Mouse (Mus musculus): ENCODE measurements around the gene Kif20b. TPM values are rescaled to one million over a fixed set of nuclear protein-coding genes. Genes with fewer than 3 reads are reported as not detected.

Kif20b gene
- 9.4 and 10.4 TPM in 2 replicates for polyA plus RNA-seq (2014; fragmentation: Nextera tagmentation; extraction: Ambion mirVana)

DNA sequence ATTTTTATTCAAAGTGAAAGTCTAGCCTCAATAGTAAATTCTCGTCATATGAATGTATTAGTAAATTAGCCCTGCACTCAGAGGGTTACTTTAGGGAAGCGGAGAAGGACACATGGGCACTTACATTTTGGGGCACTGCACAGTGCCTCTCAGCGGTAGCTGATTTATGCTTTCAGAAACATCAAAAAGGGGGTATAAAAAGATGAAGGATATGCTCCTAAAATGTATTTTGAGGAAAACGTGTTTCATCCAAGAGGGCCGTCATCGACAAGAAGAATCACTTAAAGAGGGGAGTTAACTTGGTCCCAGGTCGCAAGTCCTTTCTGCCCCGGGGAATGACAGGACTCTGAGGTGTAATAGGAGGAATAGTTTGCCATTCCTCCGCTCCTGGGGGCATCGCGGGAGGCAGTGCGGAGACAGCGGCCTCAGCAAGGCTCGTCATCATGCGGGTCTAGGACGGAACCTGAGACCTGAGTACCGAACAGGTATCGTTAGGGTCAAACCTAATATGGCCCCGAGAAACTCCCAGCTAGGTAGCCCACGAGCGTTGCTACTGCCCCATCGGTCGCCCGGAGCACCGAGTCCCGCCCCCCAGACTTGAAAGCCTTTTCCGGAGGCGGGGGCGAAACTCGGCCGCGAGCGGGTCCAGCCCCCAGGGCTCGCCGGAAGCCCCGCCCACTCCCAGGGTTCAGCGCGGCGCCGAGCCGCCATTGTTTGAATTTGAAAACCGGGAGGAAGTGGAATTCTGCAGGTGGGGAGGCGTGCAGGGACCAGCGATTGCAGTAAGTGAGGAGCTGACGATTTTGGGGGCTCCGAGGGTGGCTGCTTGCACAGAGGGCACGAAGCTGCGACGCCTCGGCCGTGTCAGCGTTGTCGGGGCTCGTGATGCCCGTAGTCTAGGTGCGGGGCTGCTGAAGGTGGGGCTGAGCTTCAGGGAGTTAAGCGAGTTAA, at the start of gene Kif20b:
Gene Kif20b, plus strand, starts transcription at position 710 of the 951 bp plus-strand sequence.
- H3K9me3 ChIP-seq (ENCODE audit: control insufficient read depth, low read length), result no peaks in the 10 kb centered on the region
- peak within 1 kb of the TSS; percentile 62 for H3K4me3 ChIP-seq (replicated peaks; ENCODE audit: low read length)
- H3K4me2 ChIP-seq (replicated peaks), result peak within 1 kb of the TSS; percentile 72
- H3K27me3 ChIP-seq (ENCODE audit: control insufficient read depth, insufficient read depth, low read length), result no peaks in the 10 kb centered on the region
- no peaks in the 10 kb centered on the region for H3K36me3 ChIP-seq (replicated peaks; ENCODE audit: control insufficient read depth, insufficient read depth)
- ATAC-seq (ENCODE audit: low FRiP score) (peak; percentile 96), DNase-seq (ENCODE audit: low spot score) (peak; percentile 91)
- WGBS, result under 1% methylated on average over 56 of the region's 57 CpGs
- H3K4me1 ChIP-seq (replicated peaks; ENCODE audit: control insufficient read depth, insufficient read depth, low read length), result no peaks in the 10 kb centered on the region; the same call in 1 of the 2 replicates
- H3K27ac ChIP-seq, result peak within 1 kb of the TSS; percentile 78
- H3K9ac ChIP-seq, result peak within 1 kb of the TSS; percentile 68

DNA sequence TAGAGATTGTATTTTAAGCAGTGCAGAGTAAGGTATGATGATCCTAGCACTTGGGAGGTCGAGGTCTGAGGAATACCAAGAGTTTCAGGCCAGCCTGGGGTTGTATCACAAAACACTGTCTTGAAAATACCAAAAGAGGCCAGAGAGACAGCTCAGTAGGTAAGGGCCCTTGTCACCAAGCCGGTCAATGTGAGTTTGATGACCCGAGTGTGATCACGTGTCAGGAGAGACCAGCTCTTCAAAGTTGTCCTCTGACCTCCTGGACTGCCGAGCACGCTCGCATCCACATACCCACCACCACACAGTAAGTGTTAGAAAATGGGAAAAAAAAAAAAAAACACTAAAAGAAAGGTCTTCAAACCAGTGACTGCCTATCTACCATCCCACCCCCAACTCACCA, 45.5 kb upstream of the Kif20b start:
- no peaks in the 10 kb centered on the region for H3K27me3 ChIP-seq (ENCODE audit: control insufficient read depth, insufficient read depth, low read length)
- 0 out of 2 replicates have a peak overlapping the region, but pooled peaks have one; percentile 97 for H3K4me3 ChIP-seq (replicated peaks; ENCODE audit: low read length)
- no peak overlapping the region for H3K27ac ChIP-seq
- no peak for ATAC-seq (ENCODE audit: low FRiP score)
- H3K9me3 ChIP-seq (ENCODE audit: control insufficient read depth, low read length), result no peaks in the 10 kb centered on the region
- 76% methylated on average over 7 of the region's 7 CpGs for WGBS
- H3K9ac ChIP-seq, result no peak overlapping the region
- H3K36me3 ChIP-seq (replicated peaks; ENCODE audit: control insufficient read depth, insufficient read depth), result no peaks in the 10 kb centered on the region
- H3K4me1 ChIP-seq (replicated peaks; ENCODE audit: control insufficient read depth, insufficient read depth, low read length), result peaks cover 9% of the 10 kb centered on the region
- H3K4me2 ChIP-seq (replicated peaks), result peak overlapping the region; percentile 85; the same call in 1 of the 2 replicates
- no peak for DNase-seq (ENCODE audit: low spot score)

DNA sequence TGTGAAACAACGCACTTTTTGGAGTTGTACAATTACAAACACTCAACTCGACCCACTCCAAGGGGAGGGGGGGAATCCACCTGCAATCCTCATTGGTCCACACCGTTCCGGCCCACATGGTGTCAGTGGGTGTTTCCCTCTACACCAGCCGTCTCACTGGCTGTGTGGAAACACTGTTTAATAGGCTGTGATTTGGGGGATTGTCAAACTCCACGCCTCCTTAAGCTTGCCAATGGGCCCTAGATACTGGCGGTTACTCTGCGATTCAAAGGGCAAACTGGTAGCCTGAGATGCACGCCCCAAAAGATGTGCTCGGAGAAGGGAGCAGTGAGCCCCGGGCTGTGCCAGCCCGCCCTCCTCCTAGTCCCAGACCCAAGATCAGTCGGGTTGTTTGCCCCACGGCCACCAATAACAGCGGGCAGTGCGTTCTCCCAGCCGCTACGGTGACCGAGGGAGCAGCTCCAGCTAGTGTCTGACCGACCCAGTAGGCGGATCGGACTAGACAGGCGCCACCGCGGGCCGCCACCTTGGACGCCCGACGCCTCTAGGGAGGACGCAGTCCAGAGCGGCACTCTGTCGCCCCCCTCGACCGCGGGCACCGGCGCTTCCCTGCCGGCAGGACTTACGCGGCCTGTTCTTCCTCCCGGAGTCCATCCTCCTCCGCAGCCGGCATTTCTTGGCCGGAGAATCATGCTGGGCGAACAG, 44.1 kb upstream of the Kif20b start:
- Histone ChIP-seq H3K9me3 (ENCODE audit: control insufficient read depth, low read length) (no peaks in the 10 kb centered on the region), H3K27ac (peak overlapping the region; percentile 97), H3K27me3 (ENCODE audit: control insufficient read depth, insufficient read depth, low read length) (no peaks in the 10 kb centered on the region), H3K4me3 (replicated peaks; ENCODE audit: low read length) (peak overlapping the region; percentile 97), H3K4me2 (replicated peaks) (peak overlapping the region; percentile 85), H3K36me3 (replicated peaks; ENCODE audit: control insufficient read depth, insufficient read depth) (no peaks in the 10 kb centered on the region), H3K4me1 (replicated peaks; ENCODE audit: control insufficient read depth, insufficient read depth, low read length) (peaks cover 9% of the 10 kb centered on the region), H3K9ac (peak overlapping the region; percentile 97)
- WGBS, result under 1% methylated on average over 45 of the region's 45 CpGs
- DNase-seq (ENCODE audit: low spot score), result peak; percentile 85
- peak; percentile 96 for ATAC-seq (ENCODE audit: low FRiP score)

DNA sequence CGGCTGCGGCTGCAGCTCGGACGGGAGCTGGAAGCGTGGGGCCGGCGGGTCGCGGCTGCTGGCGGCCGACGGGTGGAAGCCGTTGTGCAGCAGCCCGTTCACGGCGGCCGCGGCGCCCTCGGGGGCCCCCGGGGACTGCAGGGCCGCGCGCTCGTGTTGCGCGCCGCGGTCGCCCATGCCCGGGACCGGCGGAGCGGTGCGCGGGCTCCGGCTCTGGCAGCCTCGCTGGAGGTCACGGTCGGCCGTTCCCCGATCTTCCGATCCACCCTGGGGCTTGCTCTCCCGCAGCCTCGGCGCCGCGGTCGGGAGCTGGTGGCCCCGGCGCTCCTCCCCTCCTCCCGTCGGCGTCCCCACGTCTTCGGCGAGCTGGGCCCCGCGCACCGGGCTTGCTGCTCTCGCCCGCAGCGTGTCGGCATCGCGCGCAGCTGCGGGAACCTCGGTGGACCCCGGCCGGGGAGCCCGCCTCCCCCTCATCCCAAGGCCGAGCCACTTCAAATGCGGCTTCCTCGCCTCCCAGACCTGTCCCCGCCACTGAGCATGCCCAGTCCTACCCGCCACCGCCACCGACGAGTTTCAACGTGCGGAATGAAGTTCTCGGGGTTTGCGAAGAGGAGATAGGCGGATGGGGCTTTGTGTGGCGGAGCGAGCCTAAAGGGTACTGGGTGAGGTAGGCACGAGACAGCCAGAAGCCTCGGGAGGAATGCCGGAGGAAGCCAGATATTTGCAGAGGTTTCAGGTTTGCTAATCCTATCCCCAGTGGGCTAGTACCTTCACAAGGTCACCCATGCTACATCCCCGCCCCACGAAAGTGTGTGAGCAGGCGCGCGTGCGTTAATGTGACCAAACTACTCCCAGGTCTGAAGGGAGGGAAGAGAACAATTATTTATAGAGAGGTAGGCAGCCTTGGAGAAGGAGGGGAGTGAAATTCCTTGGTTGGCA, 43.3 kb upstream of the Kif20b start, which contains the start of gene Pank1:
Gene Pank1, minus strand, starts transcription at position 853 of the 939 bp plus-strand sequence.
- H3K36me3 ChIP-seq (replicated peaks; ENCODE audit: control insufficient read depth, insufficient read depth), result no peaks in the 10 kb centered on the region
- DNase-seq (ENCODE audit: low spot score), result peak; percentile 75
- H3K9ac ChIP-seq, result peak within 1 kb of the TSS; percentile 97
- H3K27ac ChIP-seq, result peak within 1 kb of the TSS; percentile 97
- H3K9me3 ChIP-seq (ENCODE audit: control insufficient read depth, low read length), result no peaks in the 10 kb centered on the region
- no peaks in the 10 kb centered on the region for H3K27me3 ChIP-seq (ENCODE audit: control insufficient read depth, insufficient read depth, low read length)
- peaks cover 9% of the 10 kb centered on the region for H3K4me1 ChIP-seq (replicated peaks; ENCODE audit: control insufficient read depth, insufficient read depth, low read length)
- WGBS, result under 1% methylated on average over 95 of the region's 96 CpGs
- peak; percentile 82 for ATAC-seq (ENCODE audit: low FRiP score)
- peak within 1 kb of the TSS; percentile 85 for H3K4me2 ChIP-seq (replicated peaks)
- H3K4me3 ChIP-seq (replicated peaks; ENCODE audit: low read length), result peak within 1 kb of the TSS; percentile 97

DNA sequence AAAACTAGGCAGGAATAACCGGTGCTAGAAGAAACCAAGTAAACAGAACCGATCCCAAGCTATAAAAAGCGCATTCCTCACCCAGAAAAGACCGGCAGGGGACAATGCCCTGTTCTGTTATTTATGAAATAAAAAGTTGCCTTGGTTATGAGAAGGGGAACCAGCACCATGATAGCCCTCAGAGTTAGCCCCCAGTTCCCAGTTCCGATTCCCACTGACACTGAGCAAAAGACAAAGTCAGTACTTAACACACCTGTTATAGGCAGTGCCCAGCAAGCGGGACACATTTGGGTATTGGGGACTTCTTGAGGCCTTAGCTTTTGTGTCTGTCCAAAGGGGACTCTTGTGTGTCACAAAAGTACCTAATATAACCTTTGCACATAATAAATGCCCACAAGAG, 42.5 kb upstream of the Kif20b start:
- H3K9me3 ChIP-seq (ENCODE audit: control insufficient read depth, low read length), result no peaks in the 10 kb centered on the region
- peaks cover 9% of the 10 kb centered on the region for H3K4me1 ChIP-seq (replicated peaks; ENCODE audit: control insufficient read depth, insufficient read depth, low read length)
- peak overlapping the region; percentile 97 for H3K27ac ChIP-seq
- H3K4me3 ChIP-seq (replicated peaks; ENCODE audit: low read length), result peak overlapping the region; percentile 97
- 19% methylated on average over 6 of the region's 6 CpGs for WGBS
- H3K27me3 ChIP-seq (ENCODE audit: control insufficient read depth, insufficient read depth, low read length), result no peaks in the 10 kb centered on the region
- H3K4me2 ChIP-seq (replicated peaks), result peak overlapping the region; percentile 85
- H3K9ac ChIP-seq, result peak overlapping the region; percentile 97
- no peaks in the 10 kb centered on the region for H3K36me3 ChIP-seq (replicated peaks; ENCODE audit: control insufficient read depth, insufficient read depth)
- no peak for ATAC-seq (ENCODE audit: low FRiP score)
- DNase-seq (ENCODE audit: low spot score), result no peak

DNA sequence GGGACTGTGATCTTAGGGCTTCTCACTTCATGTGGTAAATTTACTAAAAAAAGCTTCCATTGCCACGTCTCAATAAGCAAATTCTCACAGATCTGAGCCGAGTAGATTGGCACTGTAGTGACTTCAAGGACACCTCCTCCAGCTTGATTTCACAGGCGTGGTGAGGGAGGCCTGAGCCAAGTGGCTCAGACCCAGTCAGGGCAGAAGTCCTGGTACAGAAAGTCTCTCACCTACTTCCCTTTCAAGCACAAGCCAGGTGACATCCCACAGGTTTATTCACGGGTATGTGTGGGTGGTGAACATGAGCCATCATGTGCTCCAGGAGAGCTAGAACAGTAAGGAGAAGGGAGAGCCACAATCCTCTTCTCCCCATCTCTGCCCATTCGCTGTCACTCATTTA, 41.0 kb upstream of the Kif20b start:
- no peak overlapping the region for H3K27ac ChIP-seq
- WGBS, result 83% methylated on average over 5 of the region's 5 CpGs
- peaks cover 9% of the 10 kb centered on the region for H3K4me1 ChIP-seq (replicated peaks; ENCODE audit: control insufficient read depth, insufficient read depth, low read length)
- H3K4me3 ChIP-seq (replicated peaks; ENCODE audit: low read length), result no peak overlapping the region
- no peaks in the 10 kb centered on the region for H3K9me3 ChIP-seq (ENCODE audit: control insufficient read depth, low read length)
- no peaks in the 10 kb centered on the region for H3K27me3 ChIP-seq (ENCODE audit: control insufficient read depth, insufficient read depth, low read length)
- no peak overlapping the region for H3K4me2 ChIP-seq (replicated peaks)
- no peaks in the 10 kb centered on the region for H3K36me3 ChIP-seq (replicated peaks; ENCODE audit: control insufficient read depth, insufficient read depth)
- ATAC-seq (ENCODE audit: low FRiP score), result no peak
- H3K9ac ChIP-seq, result no peak overlapping the region
- DNase-seq (ENCODE audit: low spot score), result no peak

DNA sequence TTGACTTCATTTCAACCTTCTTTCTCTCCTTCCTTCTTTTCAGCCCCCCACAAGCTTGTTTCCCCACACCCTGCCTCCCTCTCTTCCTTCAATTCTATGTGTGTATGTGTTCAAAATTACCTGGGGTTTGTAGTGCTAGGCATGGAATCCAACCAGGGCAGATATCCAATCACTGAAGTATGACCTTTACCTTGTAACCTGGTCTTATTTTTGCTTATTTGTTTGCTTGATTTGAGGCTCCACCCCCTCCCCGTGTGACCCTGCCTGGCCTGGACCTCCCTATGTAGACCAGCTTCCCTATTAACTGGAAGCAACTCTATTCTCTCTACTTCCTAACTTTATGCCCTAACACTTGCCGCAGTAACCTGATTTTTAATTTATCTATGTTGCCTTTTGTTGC, 39.7 kb upstream of the Kif20b start:
- Histone ChIP-seq H3K36me3 (replicated peaks; ENCODE audit: control insufficient read depth, insufficient read depth) (no peaks in the 10 kb centered on the region), H3K27me3 (ENCODE audit: control insufficient read depth, insufficient read depth, low read length) (no peaks in the 10 kb centered on the region), H3K27ac (no peak overlapping the region), H3K9ac (no peak overlapping the region), H3K4me2 (replicated peaks) (no peak overlapping the region), H3K4me3 (replicated peaks; ENCODE audit: low read length) (no peak overlapping the region), H3K9me3 (ENCODE audit: control insufficient read depth, low read length) (no peaks in the 10 kb centered on the region), H3K4me1 (replicated peaks; ENCODE audit: control insufficient read depth, insufficient read depth, low read length) (peaks cover 2% of the 10 kb centered on the region)
- 87% methylated on average over 2 of the region's 2 CpGs for WGBS
- ATAC-seq (ENCODE audit: low FRiP score) (no peak), DNase-seq (ENCODE audit: low spot score) (no peak)

DNA sequence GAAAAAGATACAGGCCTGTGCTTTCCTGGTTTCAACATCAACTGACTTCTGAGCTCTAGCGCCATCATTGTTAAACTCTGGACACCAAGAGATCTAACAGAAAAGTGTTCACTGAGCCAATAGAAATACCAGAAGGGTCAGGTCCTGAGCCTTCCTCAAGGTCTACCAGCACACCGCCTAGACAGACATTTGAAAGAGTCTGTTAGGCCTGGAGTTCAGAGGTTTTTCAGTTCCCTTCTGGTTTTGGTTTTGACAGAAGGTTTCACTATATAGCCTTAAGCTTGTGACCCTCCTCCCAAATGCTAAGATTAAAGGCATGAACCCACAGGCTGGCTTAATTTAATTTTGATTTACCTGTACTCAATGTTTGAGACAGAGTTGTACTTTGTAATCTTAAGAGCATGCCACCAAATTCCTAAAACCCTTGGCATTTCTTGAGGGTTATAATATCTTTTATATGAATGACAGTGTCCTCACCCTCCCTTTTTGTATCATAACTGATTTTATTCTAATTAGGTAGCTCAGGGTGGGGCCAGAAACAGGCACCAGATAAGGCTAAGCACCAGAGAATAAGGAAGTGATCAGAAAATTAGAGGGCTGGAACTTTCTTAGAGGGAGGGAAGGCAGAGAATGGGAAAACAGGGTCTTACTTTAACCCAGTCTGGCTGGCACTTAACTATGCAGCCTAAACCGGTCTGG, 38.5 kb upstream of the Kif20b start:
- H3K27me3 ChIP-seq (ENCODE audit: control insufficient read depth, insufficient read depth, low read length), result no peaks in the 10 kb centered on the region
- 90% methylated on average over 3 of the region's 3 CpGs for WGBS
- H3K4me1 ChIP-seq (replicated peaks; ENCODE audit: control insufficient read depth, insufficient read depth, low read length), result no peaks in the 10 kb centered on the region; the same call in 1 of the 2 replicates
- H3K27ac ChIP-seq, result no peak overlapping the region
- no peak overlapping the region for H3K4me3 ChIP-seq (replicated peaks; ENCODE audit: low read length)
- ATAC-seq (ENCODE audit: low FRiP score) (no peak), DNase-seq (ENCODE audit: low spot score) (no peak)
- H3K9me3 ChIP-seq (ENCODE audit: control insufficient read depth, low read length), result no peaks in the 10 kb centered on the region
- H3K9ac ChIP-seq, result no peak overlapping the region
- no peak overlapping the region for H3K4me2 ChIP-seq (replicated peaks)
- H3K36me3 ChIP-seq (replicated peaks; ENCODE audit: control insufficient read depth, insufficient read depth), result no peaks in the 10 kb centered on the region
